Mouse (Mus musculus) heart, embryonic 11.5 days (tissue): Measurements from ENCODE around the gene Tab2. TPM values are rescaled to one million over a fixed set of nuclear protein-coding genes. Genes with fewer than 3 reads are reported as not detected.

Source experiments
- ATAC-seq: fragments of 200-750 bp; cut with Nextera tagmentation; replicated peaks from 2 replicates; pipeline ENCODE4 v1.8.0; 2017; ENCODE audit warnings: moderate library complexity; ENCODE audit not compliant: insufficient number of reproducible peaks, low FRiP score, low TSS enrichment
- H3K27ac ChIP-seq: fragments of 300-500 bp; sonication (generic); 2 replicates; pipeline ENCODE4 v1.5.1; 2014; ENCODE audit warnings: mild to moderate bottlenecking, low read depth, low read length
- H3K27me3 ChIP-seq: fragments of 300-500 bp; sonication (generic); 2 replicates; pipeline ENCODE4 v1.6.1; 2014; ENCODE audit warnings: mild to moderate bottlenecking, low read length, mixed read lengths; ENCODE audit not compliant: control insufficient read depth, insufficient read depth
- H3K36me3 ChIP-seq: fragments of 300-500 bp; sonication (generic); 2 replicates; pipeline ENCODE4 v1.6.1; 2014; ENCODE audit warnings: mild to moderate bottlenecking, low read length, moderate library complexity, mixed read lengths; ENCODE audit not compliant: control insufficient read depth, insufficient read depth
- H3K4me1 ChIP-seq: fragments of 300-500 bp; sonication (generic); 2 replicates; pipeline ENCODE4 v1.6.1; 2014; ENCODE audit warnings: low read length; ENCODE audit not compliant: control insufficient read depth, insufficient read depth
- H3K4me2 ChIP-seq: fragments of 300-500 bp; sonication (generic); 2 replicates; pipeline ENCODE4 v1.6.1; 2014; ENCODE audit warnings: mild to moderate bottlenecking, moderate library complexity
- H3K4me3 ChIP-seq: fragments of 300-500 bp; sonication (generic); 2 replicates; pipeline ENCODE4 v1.5.1; 2014; ENCODE audit warnings: low read depth, low read length
- H3K9ac ChIP-seq: fragments of 300-500 bp; sonication (generic); 2 replicates; pipeline ENCODE4 v1.6.1; 2014; ENCODE audit warnings: mild to moderate bottlenecking, low read depth, low read length, moderate library complexity
- H3K9me3 ChIP-seq: fragments of 300-500 bp; sonication (generic); replicated peaks from 2 replicates; pipeline ENCODE4 v1.6.1; 2016; ENCODE audit warnings: low read length; ENCODE audit not compliant: control insufficient read depth
- WGBS: fragments of 180-500 bp; shearing (Covaris S2); extraction: QIAGEN DNeasy Blood & Tissue Kit; methylation state at CpG from one replicate; pipeline ENCODE4 v1.1.7; 2014; ENCODE audit not compliant: insufficient replicate concordance; 5-methylcytosine and 5-hydroxymethylcytosine counted together
- polyA plus RNA-seq: library from polyadenylated mRNA; unstranded; fragments of >200 nt; fragmentation: Nextera tagmentation; extraction: Ambion mirVana; gene quantifications from 2 replicates; pipeline ENCODE4 v1.2.1, GENCODE M21; 2014

Gene Tab2
- polyA plus RNA-seq, result 24.8 and 28.4 TPM in 2 replicates

DNA sequence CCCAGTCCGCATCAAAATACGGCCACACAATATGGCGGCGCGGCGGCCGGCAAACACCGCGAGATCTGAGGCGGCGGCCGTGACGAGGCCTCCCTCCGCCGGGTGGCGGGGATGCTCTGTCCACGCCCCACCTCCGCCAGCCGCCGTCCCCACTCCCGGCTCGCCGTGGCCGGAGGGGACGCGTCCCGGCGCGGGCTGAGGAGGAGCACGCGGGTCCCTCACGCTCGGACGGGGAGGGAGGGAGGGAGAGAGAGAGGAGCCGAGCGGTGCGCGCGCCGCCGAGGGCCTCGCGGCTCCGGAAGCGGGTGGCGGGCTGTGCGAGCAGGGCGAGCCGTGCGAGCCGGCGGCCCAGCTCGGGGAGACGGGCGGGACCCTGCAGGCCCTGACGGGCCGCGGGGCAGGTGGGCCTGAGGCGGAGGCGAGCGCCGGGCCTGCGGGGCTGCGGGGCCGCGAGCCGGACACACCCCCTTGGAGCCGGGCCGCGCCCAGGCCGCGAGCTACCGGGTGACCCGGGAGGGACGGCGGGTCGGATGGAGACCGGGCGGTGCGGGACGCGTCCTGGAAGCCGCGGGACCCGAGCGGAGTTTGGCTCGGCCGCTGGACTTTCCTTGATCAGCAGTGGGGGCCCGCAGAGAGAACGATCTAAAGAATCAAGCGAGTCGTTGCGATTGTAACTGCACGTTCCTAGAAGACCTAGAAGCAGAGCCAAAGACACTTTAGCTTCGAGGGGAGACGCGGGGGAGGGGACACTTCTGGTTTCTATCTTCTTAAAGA lies at the start of gene Tab2:
Tab2 (minus strand) TSS at position 3 of the 774 bp plus-strand sequence.
- Histone ChIP-seq H3K4me3 (peak within 1 kb of the TSS; percentile 99), H3K36me3 (no peaks in the 10 kb centered on the region), H3K9ac (peak within 1 kb of the TSS; percentile 96), H3K27ac (peak within 1 kb of the TSS; percentile 100), H3K27me3 (no peaks in the 10 kb centered on the region), H3K9me3 (no peaks in the 10 kb centered on the region), H3K4me1 (peaks cover 24% of the 10 kb centered on the region), H3K4me2 (peak within 1 kb of the TSS; percentile 87)
- ATAC-seq, result peak; percentile 95
- WGBS, result under 1% methylated on average over 75 of the region's 97 CpGs

DNA sequence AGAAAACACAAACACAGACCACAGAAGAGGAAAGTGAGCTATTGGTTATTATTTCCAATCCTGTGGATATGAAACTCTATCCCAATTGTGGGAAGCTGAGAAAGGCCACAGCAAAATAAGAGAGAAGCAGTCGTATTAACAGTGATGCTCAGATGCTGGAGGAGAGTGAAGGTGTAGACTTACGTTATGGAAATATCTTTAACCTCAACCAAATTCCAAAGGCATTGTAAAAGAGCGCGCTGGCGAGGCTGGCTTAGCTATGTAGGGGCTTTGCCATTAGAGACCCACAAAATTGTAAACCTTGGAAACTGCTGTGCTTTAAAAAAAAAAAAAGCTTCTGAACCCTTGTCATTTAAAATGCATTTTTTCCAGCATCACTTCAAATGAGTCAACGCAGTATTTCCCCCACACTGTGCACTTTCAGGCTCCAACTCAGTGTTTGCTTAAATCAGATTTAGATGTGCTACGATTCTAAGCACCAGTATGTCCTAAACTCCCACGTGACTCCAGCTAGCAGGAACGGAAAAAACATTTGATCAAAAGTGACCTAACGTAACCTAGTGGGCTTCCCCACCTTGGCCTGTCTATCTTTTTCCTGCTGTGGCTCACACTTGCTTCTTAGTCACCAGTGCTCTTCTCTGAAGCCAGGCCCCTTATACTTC lies 36.4 kb upstream of the Tab2 start:
- Histone ChIP-seq H3K27me3 (no peaks in the 10 kb centered on the region), H3K4me3 (no peak overlapping the region), H3K27ac (no peak overlapping the region), H3K4me1 (no peaks in the 10 kb centered on the region; the same call in 1 of the 2 replicates), H3K9ac (no peak overlapping the region), H3K4me2 (no peak overlapping the region), H3K9me3 (no peaks in the 10 kb centered on the region), H3K36me3 (no peaks in the 10 kb centered on the region)
- 66% methylated on average over 10 of the region's 10 CpGs for WGBS
- no peak for ATAC-seq

DNA sequence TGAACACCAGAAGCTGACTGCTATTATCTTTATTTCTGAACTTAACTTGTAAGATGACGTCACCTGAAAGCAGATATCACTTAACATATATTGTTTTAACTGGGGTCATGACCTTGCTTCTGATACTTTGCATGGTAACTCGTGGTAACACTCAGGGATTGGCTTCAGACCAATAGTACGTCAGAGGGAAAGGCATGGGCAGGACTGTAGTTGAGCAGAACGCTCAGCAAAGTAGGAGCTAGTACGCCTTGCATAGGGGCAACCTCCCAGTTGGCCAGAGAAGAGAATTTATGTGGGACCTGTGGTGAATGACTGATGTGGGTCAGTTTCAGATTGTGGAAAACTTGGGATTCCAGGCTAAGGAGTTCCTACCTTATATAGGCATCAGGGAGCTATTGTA lies 35.6 kb upstream of the Tab2 start:
- ATAC-seq, result no peak
- Histone ChIP-seq H3K9ac (no peak overlapping the region), H3K9me3 (no peaks in the 10 kb centered on the region), H3K4me1 (no peaks in the 10 kb centered on the region; the same call in 1 of the 2 replicates), H3K4me3 (no peak overlapping the region), H3K4me2 (no peak overlapping the region), H3K27me3 (no peaks in the 10 kb centered on the region), H3K27ac (no peak overlapping the region), H3K36me3 (no peaks in the 10 kb centered on the region)
- WGBS, result 46% methylated on average over 5 of the region's 5 CpGs

DNA sequence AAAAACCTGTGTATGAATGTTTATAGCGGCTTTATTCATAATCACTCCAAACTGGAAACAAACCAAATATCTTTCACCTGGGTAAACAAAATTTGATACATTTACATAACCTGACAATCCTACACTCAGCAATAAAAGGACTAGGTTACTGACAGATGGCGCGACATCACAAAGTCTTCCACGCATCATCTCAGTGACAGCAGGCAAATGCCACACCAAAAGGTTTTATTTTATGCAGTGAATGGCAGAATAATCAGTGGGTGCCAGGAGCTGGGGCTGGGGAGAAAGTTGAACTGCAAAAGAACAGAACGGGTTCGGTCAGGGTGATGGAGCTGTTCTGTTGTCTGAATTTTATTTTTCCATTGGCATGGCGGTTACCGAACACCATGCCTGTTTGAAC lies 31.5 kb upstream of the Tab2 start:
- Histone ChIP-seq H3K4me3 (no peak overlapping the region), H3K9ac (no peak overlapping the region), H3K27me3 (no peaks in the 10 kb centered on the region), H3K4me1 (no peaks in the 10 kb centered on the region; the same call in 1 of the 2 replicates), H3K36me3 (no peaks in the 10 kb centered on the region), H3K9me3 (no peaks in the 10 kb centered on the region), H3K27ac (no peak overlapping the region), H3K4me2 (no peak overlapping the region)
- no peak for ATAC-seq
- WGBS, result 88% methylated on average over 8 of the region's 8 CpGs

DNA sequence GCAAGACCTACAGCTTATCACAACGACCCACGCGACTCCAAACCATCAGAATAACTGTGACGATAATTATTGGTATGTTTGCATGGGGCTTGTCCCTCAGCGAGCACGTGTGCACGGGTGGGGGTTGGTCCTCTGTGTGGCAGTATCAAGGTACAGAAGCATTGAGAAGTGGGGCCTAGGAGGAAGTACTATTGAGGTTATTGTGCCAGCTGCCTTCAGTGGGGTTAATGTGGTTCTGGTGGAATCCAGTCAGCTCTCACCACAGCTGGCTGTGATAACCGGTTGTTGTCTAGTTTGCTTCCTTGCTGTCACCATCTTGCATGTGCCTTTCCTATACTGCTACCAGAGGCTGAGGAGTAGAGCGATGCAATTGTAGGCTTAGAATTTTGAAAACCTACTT lies 20.4 kb upstream of the Tab2 start:
- Histone ChIP-seq H3K4me3 (no peak overlapping the region), H3K9ac (no peak overlapping the region), H3K27me3 (no peaks in the 10 kb centered on the region), H3K27ac (no peak overlapping the region), H3K9me3 (no peaks in the 10 kb centered on the region), H3K4me1 (no peaks in the 10 kb centered on the region), H3K36me3 (no peaks in the 10 kb centered on the region), H3K4me2 (no peak overlapping the region)
- 91% methylated on average over 9 of the region's 9 CpGs for WGBS
- ATAC-seq, result no peak

DNA sequence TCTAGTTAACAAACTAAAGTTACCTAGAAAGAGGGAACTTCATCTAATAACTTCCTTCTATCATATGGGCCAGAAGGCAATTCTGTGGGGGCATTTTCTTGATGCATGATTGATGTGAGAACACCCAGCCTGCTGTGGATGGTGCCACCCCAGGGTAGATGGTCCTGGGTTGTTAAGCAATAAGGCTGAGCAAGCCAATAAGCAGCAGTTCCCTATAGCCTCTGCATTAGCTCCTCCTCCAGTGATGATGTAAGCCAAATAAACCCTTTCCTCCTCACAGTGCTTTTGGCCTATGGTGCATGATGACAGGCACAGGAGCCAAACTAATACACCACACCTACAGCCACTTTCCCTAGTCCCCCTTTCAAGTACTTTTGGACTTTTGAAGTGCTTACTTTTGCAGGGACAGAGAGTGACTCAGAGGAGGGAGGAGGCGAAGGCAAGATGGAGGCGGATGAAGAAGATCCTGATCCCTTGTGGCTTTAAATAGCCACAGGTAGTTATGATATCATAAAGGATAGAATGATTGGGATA lies 12.8 kb upstream of the Tab2 start:
- Histone ChIP-seq H3K27me3 (no peaks in the 10 kb centered on the region), H3K9ac (no peak overlapping the region), H3K4me3 (no peak overlapping the region), H3K4me1 (no peaks in the 10 kb centered on the region; the same call in 1 of the 2 replicates), H3K4me2 (no peak overlapping the region), H3K9me3 (no peaks in the 10 kb centered on the region), H3K27ac (no peak overlapping the region), H3K36me3 (no peaks in the 10 kb centered on the region)
- WGBS, result 88% methylated on average over 2 of the region's 2 CpGs
- no peak for ATAC-seq

DNA sequence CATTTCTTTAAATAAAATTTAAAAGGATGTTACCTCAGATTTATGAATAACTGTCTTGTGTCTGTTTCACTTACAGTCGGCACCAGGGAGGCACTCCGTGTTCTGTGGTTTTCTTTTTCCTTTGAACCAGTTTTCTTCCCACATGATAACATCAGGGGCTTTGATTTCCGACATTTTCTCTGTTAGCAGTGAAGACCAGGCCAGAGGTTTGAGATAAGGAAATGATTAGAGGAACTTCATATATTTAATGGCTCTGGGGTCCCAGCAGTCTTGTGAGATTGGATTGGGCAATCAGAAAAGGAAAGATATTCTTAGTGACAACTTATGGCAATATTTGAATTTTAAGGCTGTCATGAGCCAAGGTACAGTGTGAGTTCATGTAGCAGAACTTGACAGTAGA lies 11.1 kb upstream of the Tab2 start:
- H3K27me3 ChIP-seq, result no peaks in the 10 kb centered on the region
- ATAC-seq, result no peak
- H3K9me3 ChIP-seq, result no peaks in the 10 kb centered on the region
- no peak overlapping the region for H3K4me2 ChIP-seq
- no peak overlapping the region for H3K9ac ChIP-seq
- H3K4me3 ChIP-seq, result no peak overlapping the region
- no peaks in the 10 kb centered on the region for H3K36me3 ChIP-seq
- no peak overlapping the region for H3K27ac ChIP-seq
- 45% methylated on average over 3 of the region's 3 CpGs for WGBS
- H3K4me1 ChIP-seq, result no peaks in the 10 kb centered on the region; the same call in 1 of the 2 replicates

DNA sequence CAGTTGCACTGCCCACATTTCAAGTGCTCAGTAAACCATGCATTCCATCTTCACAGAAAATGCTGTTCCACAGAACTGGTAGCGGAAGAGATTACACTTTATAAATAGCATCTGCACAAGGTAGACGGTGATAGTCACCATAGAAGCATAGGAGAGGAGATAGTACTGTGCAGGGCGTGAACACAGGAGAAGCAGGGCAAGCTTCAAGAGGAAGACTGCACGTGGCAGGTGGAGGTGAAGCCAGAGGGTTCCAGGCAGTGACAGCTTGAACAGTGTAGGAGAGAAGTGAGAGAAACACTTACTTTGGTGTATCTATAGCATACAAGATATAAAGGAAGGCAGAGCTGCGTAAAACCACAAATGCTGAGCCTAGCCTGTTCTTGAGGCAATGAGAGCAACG lies 3.0 kb upstream of the Tab2 start:
- no peak for ATAC-seq
- Histone ChIP-seq H3K4me3 (no peak overlapping the region), H3K27me3 (no peaks in the 10 kb centered on the region), H3K4me2 (peak overlapping the region; percentile 6; the same call in 1 of the 2 replicates), H3K9ac (no peak overlapping the region), H3K36me3 (no peaks in the 10 kb centered on the region), H3K4me1 (peaks cover 12% of the 10 kb centered on the region), H3K27ac (peak overlapping the region; percentile 50; the same call in 1 of the 2 replicates), H3K9me3 (no peaks in the 10 kb centered on the region)
- 36% methylated on average over 6 of the region's 6 CpGs for WGBS
